Mouse (Mus musculus) liver, embryonic 14.5 days (tissue): ENCODE results near the gene Magoh. TPM values are rescaled to one million over a fixed set of nuclear protein-coding genes. Genes with fewer than 3 reads are reported as not detected.

Source experiments
- ATAC-seq: fragments of 200-750 bp; cut with Nextera tagmentation; 2 replicates; pipeline ENCODE4 v1.8.0; 2017; ENCODE audit warnings: moderate number of reproducible peaks, mild to moderate bottlenecking, moderate library complexity; ENCODE audit not compliant: insufficient read depth
- DNase-seq, 3 experiments: peaks; one replicate each; pipeline ENCODE4 v3.0.0-alpha.2; 2012 to 2013; ENCODE audit warnings: low read depth in 3 of 3, low spot score in 3 of 3
- H3K27ac ChIP-seq: fragments of 300-500 bp; sonication (generic); 2 replicates; pipeline ENCODE4 v1.5.1; 2014; ENCODE audit warnings: moderate library complexity, mild to moderate bottlenecking, control low read depth, inconsistent platforms
- H3K27me3 ChIP-seq: fragments of 300-500 bp; sonication (generic); 2 replicates; pipeline ENCODE4 v1.6.1; 2014; ENCODE audit warnings: mild to moderate bottlenecking, low read length, moderate library complexity; ENCODE audit not compliant: control insufficient read depth, insufficient read depth
- H3K36me3 ChIP-seq: fragments of 300-500 bp; sonication (generic); replicated peaks from 2 replicates; pipeline ENCODE4 v1.6.1; 2014; ENCODE audit warnings: low read depth; ENCODE audit not compliant: control insufficient read depth, insufficient read depth
- H3K4me1 ChIP-seq, 2 experiments: fragments of 200-500 bp in 1 of 2; fragments of 300-500 bp in 1 of 2; sonication (generic) in 1 of 2; replicated peaks; 2 replicates each; pipeline ENCODE4 v1.6.1; 2012 to 2014; ENCODE audit warnings: antibody characterized with exemption in 1 of 2, inconsistent platforms in 1 of 2, low read length in 1 of 2; ENCODE audit not compliant: control insufficient read depth in 2 of 2, insufficient read depth in 2 of 2
- H3K4me2 ChIP-seq: fragments of 300-500 bp; sonication (generic); 2 replicates; pipeline ENCODE4 v1.6.1; 2014; ENCODE audit warnings: low read depth, mild to moderate bottlenecking, control low read depth, moderate library complexity
- H3K4me3 ChIP-seq, 2 experiments: fragments of 200-500 bp in 1 of 2; fragments of 300-500 bp in 1 of 2; sonication (generic) in 1 of 2; 2 replicates each; pipeline ENCODE4 v1.5.1; 2012 to 2014; ENCODE audit warnings: low read depth in 2 of 2, low read length in 2 of 2, mild to moderate bottlenecking in 2 of 2, control low read depth in 1 of 2, inconsistent platforms in 1 of 2, moderate library complexity in 1 of 2; ENCODE audit not compliant: insufficient read depth in 1 of 2
- H3K9ac ChIP-seq: fragments of 300-500 bp; sonication (generic); replicated peaks from 2 replicates; pipeline ENCODE4 v1.6.1; 2014; ENCODE audit warnings: mild to moderate bottlenecking, control low read depth, moderate library complexity
- H3K9me3 ChIP-seq: fragments of 300-500 bp; sonication (generic); 2 replicates; pipeline ENCODE4 v1.6.1; 2016; ENCODE audit warnings: low read length, mixed read lengths; ENCODE audit not compliant: control insufficient read depth
- CTCF ChIP-seq: IDR thresholded peaks from 2 replicates; pipeline ENCODE4 v1.5.1; 2016; ENCODE audit warnings: antibody characterized with exemption, low read depth, control low read depth
- EP300 ChIP-seq: IDR thresholded peaks from 2 replicates; pipeline ENCODE4 v1.6.1; 2016; ENCODE audit warnings: antibody characterized with exemption, low read depth
- WGBS: fragments of 180-500 bp; shearing (Covaris S2); extraction: QIAGEN DNeasy Blood & Tissue Kit; methylation state at CpG from one replicate; pipeline ENCODE4 v1.1.7; 2014; ENCODE audit not compliant: insufficient replicate concordance; 5-methylcytosine and 5-hydroxymethylcytosine counted together
- polyA plus RNA-seq, 2 experiments: library from polyadenylated mRNA; depleted of rRNA in 1 of 2; stranded (reverse) in 1 of 2; unstranded in 1 of 2; fragments of >200 nt; fragmentation: Nextera tagmentation in 1 of 2; extraction: Ambion mirVana in 1 of 2; gene quantifications; 2 replicates each; pipeline versions ENCODE4 v1.2.1 to v1.2.3; 2012 to 2014

Gene Magoh
- polyA plus RNA-seq, 2 experiments = 100 to 111 TPM

- H3K9ac ChIP-seq = no peak overlapping the region
- H3K4me2 ChIP-seq = no peak overlapping the region
- H3K27ac ChIP-seq = no peak overlapping the region
- WGBS = 84% methylated on average over 8 of the region's 8 CpGs
- no peak overlapping the region for H3K4me3 ChIP-seq
- ATAC-seq (no peak), DNase-seq (no peak)
- no peaks in the 10 kb centered on the region for H3K36me3 ChIP-seq
- H3K9me3 ChIP-seq = no peaks in the 10 kb centered on the region
- no peak for TF ChIP-seq CTCF
- TF ChIP-seq EP300 = no peak
- no peaks in the 10 kb centered on the region for H3K4me1 ChIP-seq
- H3K27me3 ChIP-seq = no peaks in the 10 kb centered on the region
Observed at GRCm38 (mm10) chr4:107853333-107853732, 26.2 kb upstream of the Magoh start.

GRCm38 (mm10) chr4:107853836-107854235 lies 25.7 kb upstream of the Magoh start:
- Histone ChIP-seq H3K4me1 (no peaks in the 10 kb centered on the region), H3K36me3 (no peaks in the 10 kb centered on the region; the same call in 1 of the 2 replicates), H3K4me3 (no peak overlapping the region), H3K9ac (no peak overlapping the region), H3K9me3 (no peaks in the 10 kb centered on the region), H3K27ac (no peak overlapping the region), H3K27me3 (no peaks in the 10 kb centered on the region), H3K4me2 (no peak overlapping the region)
- TF ChIP-seq CTCF (no peak), EP300 (no peak)
- no peak for DNase-seq
- WGBS = 82% methylated on average over 7 of the region's 7 CpGs
- no peak for ATAC-seq

- TF ChIP-seq CTCF = no peak
- no peak for TF ChIP-seq EP300
- no peaks in the 10 kb centered on the region for H3K9me3 ChIP-seq
- H3K4me1 ChIP-seq = no peaks in the 10 kb centered on the region
- WGBS = 69% methylated on average over 11 of the region's 11 CpGs
- ATAC-seq (no peak), DNase-seq (no peak)
- no peak overlapping the region for H3K4me2 ChIP-seq
- H3K27ac ChIP-seq = no peak overlapping the region
- H3K36me3 ChIP-seq = no peaks in the 10 kb centered on the region; the same call in 1 of the 2 replicates
- H3K9ac ChIP-seq = no peak overlapping the region
- H3K27me3 ChIP-seq = no peaks in the 10 kb centered on the region
- no peak overlapping the region for H3K4me3 ChIP-seq
Observed at GRCm38 (mm10) chr4:107856958-107857686, 22.4 kb upstream of the Magoh start.

- no peaks in the 10 kb centered on the region; the same call in 1 of the 2 replicates for H3K36me3 ChIP-seq
- H3K27ac ChIP-seq = no peak overlapping the region
- no peaks in the 10 kb centered on the region for H3K27me3 ChIP-seq
- no peak overlapping the region for H3K9ac ChIP-seq
- ATAC-seq (no peak), DNase-seq (no peak)
- H3K4me2 ChIP-seq = no peak overlapping the region
- no peaks in the 10 kb centered on the region for H3K4me1 ChIP-seq
- WGBS = 75% methylated on average over 7 of the region's 7 CpGs
- no peaks in the 10 kb centered on the region for H3K9me3 ChIP-seq
- H3K4me3 ChIP-seq = no peak overlapping the region
- no peak for TF ChIP-seq EP300
- no peak for TF ChIP-seq CTCF
Observed at GRCm38 (mm10) chr4:107858995-107859394, 20.6 kb upstream of the Magoh start.

- Histone ChIP-seq H3K4me3 (no peak overlapping the region), H3K4me1 (no peaks in the 10 kb centered on the region), H3K36me3 (no peaks in the 10 kb centered on the region), H3K9me3 (no peaks in the 10 kb centered on the region), H3K4me2 (no peak overlapping the region), H3K27ac (no peak overlapping the region), H3K9ac (no peak overlapping the region), H3K27me3 (no peaks in the 10 kb centered on the region)
- no peak for TF ChIP-seq CTCF
- TF ChIP-seq EP300 = no peak
- no peak for ATAC-seq
- DNase-seq = no peak
- 74% methylated on average over 4 of the region's 4 CpGs for WGBS
Observed at GRCm38 (mm10) chr4:107864866-107865265, 14.7 kb upstream of the Magoh start.
